Mouse (Mus musculus): ENCODE data around the gene C2cd4c. TPM values are rescaled to one million over a fixed set of nuclear protein-coding genes. Genes with fewer than 3 reads are reported as not detected.

The C2cd4c gene
- polyA plus RNA-seq, 1 experiment from 2014 or later = 0.05 TPM

GRCm38 (mm10) chr10:79633006-79633777 lies 19.4 kb upstream of the C2cd4c start:
- Histone ChIP-seq H3K27ac (no peak overlapping the region), H3K9ac (no peak overlapping the region), H3K4me3 (no peak overlapping the region), H3K9me3 (no peaks in the 10 kb centered on the region), H3K4me2 (replicated peaks) (no peak overlapping the region), H3K27me3 (peaks cover 12% of the 10 kb centered on the region), H3K36me3 (no peaks in the 10 kb centered on the region), H3K4me1 (peaks cover 9% of the 10 kb centered on the region)
- ATAC-seq (ENCODE audit: low FRiP score, low read depth) = no peak
- 82% methylated on average over 17 of the region's 17 CpGs for WGBS

DNA sequence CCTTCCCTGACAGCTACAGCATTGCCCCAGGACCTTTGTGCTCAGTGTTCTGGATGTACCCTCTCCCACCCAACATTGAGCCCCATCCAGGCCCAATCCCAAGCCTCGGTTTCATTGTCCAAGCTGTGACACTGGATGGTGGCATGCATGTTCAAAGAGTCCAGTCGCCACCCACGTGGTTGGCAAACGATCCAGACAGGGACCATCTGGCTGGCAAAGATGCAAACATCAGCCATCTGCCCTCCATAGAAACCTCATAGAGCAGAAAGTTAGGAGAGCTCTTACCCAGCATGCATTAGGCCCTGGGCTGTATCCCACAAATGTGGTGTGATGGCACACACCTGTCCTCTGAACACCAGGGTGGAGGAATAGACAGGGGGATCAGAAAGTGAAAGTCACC lies 17.6 kb upstream of the C2cd4c start:
- no peaks in the 10 kb centered on the region; the same call in 1 of the 2 replicates for H3K36me3 ChIP-seq
- WGBS = 81% methylated on average over 4 of the region's 4 CpGs
- H3K27ac ChIP-seq = no peak overlapping the region
- no peaks in the 10 kb centered on the region for H3K9me3 ChIP-seq
- H3K9ac ChIP-seq = no peak overlapping the region
- H3K4me2 ChIP-seq (replicated peaks) = no peak overlapping the region
- H3K4me1 ChIP-seq = no peaks in the 10 kb centered on the region
- H3K27me3 ChIP-seq = 0 out of 2 replicates have a peak, but pooled peaks cover 4% of the 10 kb centered on the region
- ATAC-seq (ENCODE audit: low FRiP score, low read depth) = no peak
- H3K4me3 ChIP-seq = no peak overlapping the region

GRCm38 (mm10) chr10:79628377-79628776 lies 14.6 kb upstream of the C2cd4c start:
- H3K4me3 ChIP-seq = no peak overlapping the region
- 80% methylated on average over 5 of the region's 5 CpGs for WGBS
- no peaks in the 10 kb centered on the region for H3K27me3 ChIP-seq
- H3K36me3 ChIP-seq = no peaks in the 10 kb centered on the region; the same call in 1 of the 2 replicates
- H3K4me1 ChIP-seq = no peaks in the 10 kb centered on the region
- H3K9ac ChIP-seq = no peak overlapping the region
- no peak overlapping the region for H3K27ac ChIP-seq
- H3K4me2 ChIP-seq (replicated peaks) = no peak overlapping the region
- H3K9me3 ChIP-seq = no peaks in the 10 kb centered on the region
- ATAC-seq (ENCODE audit: low FRiP score, low read depth) = no peak

DNA sequence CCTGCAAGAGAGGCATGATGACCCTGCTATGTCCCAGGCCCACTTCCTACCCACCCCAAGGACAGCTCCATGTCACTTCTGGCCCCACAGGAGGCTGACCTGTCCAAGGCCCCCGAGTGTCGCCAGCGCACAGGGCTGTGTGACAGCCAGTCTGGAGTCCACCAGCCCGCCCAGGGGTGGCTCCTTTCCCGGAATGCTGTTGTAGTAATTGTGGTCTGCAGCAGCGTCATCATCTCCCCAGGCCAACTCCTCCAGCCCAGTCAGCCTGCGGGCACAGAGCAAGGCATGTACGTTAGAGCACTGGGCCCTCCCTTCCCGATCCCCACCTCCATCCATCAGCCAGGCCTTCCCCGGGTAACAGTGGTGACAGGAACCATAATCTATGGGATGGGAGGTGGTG lies 12.3 kb upstream of the C2cd4c start:
- Histone ChIP-seq H3K4me2 (replicated peaks) (no peak overlapping the region), H3K4me3 (no peak overlapping the region), H3K27ac (no peak overlapping the region), H3K9ac (no peak overlapping the region), H3K9me3 (no peaks in the 10 kb centered on the region), H3K4me1 (no peaks in the 10 kb centered on the region), H3K36me3 (no peaks in the 10 kb centered on the region; the same call in 1 of the 2 replicates), H3K27me3 (no peaks in the 10 kb centered on the region)
- no peak for ATAC-seq (ENCODE audit: low FRiP score, low read depth)
- WGBS = 85% methylated on average over 10 of the region's 10 CpGs

DNA sequence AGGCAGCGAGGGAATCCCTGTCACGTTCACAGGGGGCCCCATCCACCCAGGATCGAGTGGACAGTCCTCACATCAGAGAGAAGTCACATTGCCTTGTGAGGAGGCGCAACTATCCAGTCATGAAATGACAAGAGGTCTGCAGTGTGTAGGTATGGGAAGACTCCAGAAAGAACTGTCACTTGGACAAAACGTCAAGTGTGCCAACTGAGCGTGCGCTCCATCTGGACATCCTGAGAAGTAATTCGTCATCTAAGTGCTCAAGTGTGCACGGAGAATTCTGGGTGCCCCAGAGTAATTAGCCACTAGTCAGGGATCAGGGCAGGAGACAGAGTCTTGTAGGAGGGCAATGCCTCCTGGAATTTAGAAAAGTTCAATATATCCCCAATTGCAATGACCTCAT lies 11.6 kb upstream of the C2cd4c start:
- no peak overlapping the region for H3K4me3 ChIP-seq
- no peak for ATAC-seq (ENCODE audit: low FRiP score, low read depth)
- H3K36me3 ChIP-seq = no peaks in the 10 kb centered on the region; the same call in 1 of the 2 replicates
- 81% methylated on average over 9 of the region's 9 CpGs for WGBS
- H3K27ac ChIP-seq = no peak overlapping the region
- H3K27me3 ChIP-seq = no peaks in the 10 kb centered on the region
- H3K9ac ChIP-seq = no peak overlapping the region
- no peak overlapping the region for H3K4me2 ChIP-seq (replicated peaks)
- no peaks in the 10 kb centered on the region for H3K9me3 ChIP-seq
- no peaks in the 10 kb centered on the region for H3K4me1 ChIP-seq

DNA sequence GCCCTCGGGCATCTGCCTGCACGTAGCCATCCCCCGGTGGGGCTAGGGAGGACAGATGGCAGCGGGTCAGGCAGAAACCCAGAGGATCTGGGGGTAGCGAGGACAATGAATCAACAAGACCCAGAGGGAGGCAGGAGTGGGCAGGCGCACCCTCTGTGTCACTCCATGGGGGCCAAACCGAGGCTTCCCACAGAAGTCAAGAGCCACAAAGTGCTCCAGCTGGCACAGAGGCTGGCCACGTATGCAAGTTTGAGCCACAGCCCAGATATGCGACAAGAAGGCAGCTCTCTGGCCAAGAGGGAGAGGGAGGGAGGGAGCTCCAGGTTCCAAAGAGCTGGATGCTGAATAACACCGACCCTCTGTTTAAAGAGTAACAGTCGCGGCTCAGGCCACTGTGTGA lies 10.1 kb upstream of the C2cd4c start:
- no peaks in the 10 kb centered on the region for H3K9me3 ChIP-seq
- H3K9ac ChIP-seq = no peak overlapping the region
- no peak overlapping the region for H3K4me2 ChIP-seq (replicated peaks)
- no peak overlapping the region for H3K4me3 ChIP-seq
- WGBS = 72% methylated on average over 12 of the region's 12 CpGs
- H3K36me3 ChIP-seq = peaks cover 2% of the 10 kb centered on the region; the same call in 1 of the 2 replicates
- no peak for ATAC-seq (ENCODE audit: low FRiP score, low read depth)
- H3K4me1 ChIP-seq = no peaks in the 10 kb centered on the region
- no peaks in the 10 kb centered on the region for H3K27me3 ChIP-seq
- H3K27ac ChIP-seq = no peak overlapping the region

DNA sequence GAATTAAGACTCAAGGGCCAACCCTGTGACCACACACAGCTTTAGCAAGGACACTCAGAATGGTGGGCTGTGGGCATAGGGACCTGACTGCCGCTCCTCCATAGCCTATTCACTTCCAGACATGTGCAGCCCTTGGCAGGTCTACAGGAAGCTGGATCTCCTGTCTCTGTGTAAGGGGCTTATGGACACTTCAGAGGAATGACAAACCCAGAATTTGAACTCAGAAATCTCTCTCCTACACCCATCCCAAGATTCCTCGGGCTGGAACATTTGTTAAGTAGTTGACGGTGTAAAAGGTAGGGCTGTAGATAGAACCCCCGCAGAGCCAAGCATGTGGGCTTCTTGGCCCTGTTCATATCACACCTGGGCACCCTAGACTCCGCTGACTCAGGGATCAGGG lies 2.6 kb upstream of the C2cd4c start:
- Histone ChIP-seq H3K4me2 (replicated peaks) (no peak overlapping the region), H3K27me3 (peaks cover 31% of the 10 kb centered on the region), H3K9me3 (no peaks in the 10 kb centered on the region), H3K27ac (no peak overlapping the region), H3K4me1 (peaks cover 20% of the 10 kb centered on the region), H3K36me3 (peaks cover 2% of the 10 kb centered on the region; the same call in 1 of the 2 replicates), H3K9ac (no peak overlapping the region), H3K4me3 (no peak overlapping the region)
- ATAC-seq (ENCODE audit: low FRiP score, low read depth) = no peak
- WGBS = 87% methylated on average over 5 of the region's 5 CpGs

- no peak for ATAC-seq (ENCODE audit: low FRiP score, low read depth)
- peaks cover 36% of the 10 kb centered on the region for H3K27me3 ChIP-seq
- H3K4me2 ChIP-seq (replicated peaks) = no peak overlapping the region
- 15% methylated on average over 8 of the region's 8 CpGs for WGBS
- no peak overlapping the region for H3K9ac ChIP-seq
- H3K36me3 ChIP-seq = peaks cover 2% of the 10 kb centered on the region; the same call in 1 of the 2 replicates
- H3K27ac ChIP-seq = no peak overlapping the region
- peaks cover 20% of the 10 kb centered on the region for H3K4me1 ChIP-seq
- no peak overlapping the region for H3K4me3 ChIP-seq
- H3K9me3 ChIP-seq = no peaks in the 10 kb centered on the region
These were observed 2.0 kb upstream of the C2cd4c start for GRCm38 (mm10) chr10:79615860-79616259.

- H3K4me1 ChIP-seq = peaks cover 20% of the 10 kb centered on the region
- H3K4me3 ChIP-seq = peak overlapping the region; percentile 59
- no peak overlapping the region for H3K27ac ChIP-seq
- H3K4me2 ChIP-seq (replicated peaks) = peak overlapping the region; percentile 97
- ATAC-seq (ENCODE audit: low FRiP score, low read depth) = peak; percentile 31
- 83% methylated on average over 1 of the region's 1 CpGs for WGBS
- no peak overlapping the region for H3K9ac ChIP-seq
- peaks cover 52% of the 10 kb centered on the region for H3K27me3 ChIP-seq
- H3K36me3 ChIP-seq = 0 out of 2 replicates have a peak, but pooled peaks cover 2% of the 10 kb centered on the region
- H3K9me3 ChIP-seq = no peaks in the 10 kb centered on the region
These were observed 449 bp upstream of the C2cd4c start for GRCm38 (mm10) chr10:79614305-79614643.

GRCm38 (mm10) chr10:79612192-79613135 lies 1.4 kb downstream of the C2cd4c start:
- Histone ChIP-seq H3K4me1 (peaks cover 20% of the 10 kb centered on the region), H3K27me3 (peaks cover 62% of the 10 kb centered on the region), H3K4me3 (peak overlapping the region; percentile 59), H3K36me3 (no peaks in the 10 kb centered on the region), H3K27ac (no peak overlapping the region), H3K9me3 (no peaks in the 10 kb centered on the region), H3K4me2 (replicated peaks) (peak overlapping the region; percentile 97), H3K9ac (0 out of 2 replicates have a peak overlapping the region, but pooled peaks have one; percentile 35)
- WGBS = 10% methylated on average over 51 of the region's 51 CpGs
- ATAC-seq (ENCODE audit: low FRiP score, low read depth) = no peak

- WGBS = 26% methylated on average over 5 of the region's 5 CpGs
- Histone ChIP-seq H3K4me1 (peaks cover 20% of the 10 kb centered on the region), H3K9ac (no peak overlapping the region), H3K4me3 (no peak overlapping the region), H3K4me2 (replicated peaks) (no peak overlapping the region), H3K27me3 (peaks cover 62% of the 10 kb centered on the region), H3K36me3 (no peaks in the 10 kb centered on the region), H3K27ac (no peak overlapping the region), H3K9me3 (no peaks in the 10 kb centered on the region)
- ATAC-seq (ENCODE audit: low FRiP score, low read depth) = no peak
These were observed 2.5 kb downstream of the C2cd4c start for GRCm38 (mm10) chr10:79611296-79611695.

- no peak overlapping the region for H3K27ac ChIP-seq
- peaks cover 20% of the 10 kb centered on the region for H3K4me1 ChIP-seq
- no peak for ATAC-seq (ENCODE audit: low FRiP score, low read depth)
- 73% methylated on average over 3 of the region's 3 CpGs for WGBS
- H3K9me3 ChIP-seq = no peaks in the 10 kb centered on the region
- H3K27me3 ChIP-seq = peaks cover 60% of the 10 kb centered on the region
- no peak overlapping the region for H3K4me3 ChIP-seq
- no peaks in the 10 kb centered on the region for H3K36me3 ChIP-seq
- no peak overlapping the region for H3K4me2 ChIP-seq (replicated peaks)
- no peak overlapping the region for H3K9ac ChIP-seq
These were observed 4.5 kb downstream of the C2cd4c start for GRCm38 (mm10) chr10:79609276-79609675.

All from limb, embryonic 13.5 days (tissue).